Mouse (Mus musculus) kidney, postnatal 36 days (tissue): ENCODE measurements around the gene Herc4.
"Not testable (repeated sequence)": the region's sequence is repeated elsewhere in the genome, so short reads cannot be mapped to it uniquely, and the experiment has no call there.

Source experiments
- DNase-seq, 2 experiments: peaks; one replicate each; pipeline ENCODE4 v3.0.0; 2021 to 2022; ENCODE audit warnings: mixed read lengths in 2 of 2

Gene Herc4

GRCm38 (mm10) chr10:63258696-63259095, 15.1 kb downstream of the Herc4 start:
- peak in 1 of 2 experiments; percentile 13 for DNase-seq

GRCm38 (mm10) chr10:63259340-63259739, 15.7 kb downstream of the Herc4 start:
- no peak for DNase-seq

GRCm38 (mm10) chr10:63267941-63268340, 24.3 kb downstream of the Herc4 start:
- no peak for DNase-seq

- DNase-seq: no peak
Measured at GRCm38 (mm10) chr10:63272401-63272800, 28.8 kb downstream of the Herc4 start.

- no peak for DNase-seq
Measured at GRCm38 (mm10) chr10:63272868-63273267, 29.3 kb downstream of the Herc4 start.

- DNase-seq: no peak
Measured at GRCm38 (mm10) chr10:63277010-63277409, 33.4 kb downstream of the Herc4 start.

GRCm38 (mm10) chr10:63279851-63280250, 36.2 kb downstream of the Herc4 start:
- no peak for DNase-seq

- no peak for DNase-seq
Measured at GRCm38 (mm10) chr10:63282417-63282816, 38.8 kb downstream of the Herc4 start.

- DNase-seq: peak; percentile 43 to 54
Measured at GRCm38 (mm10) chr10:63282846-63283245, 39.2 kb downstream of the Herc4 start.

- peak; percentile 13 to 30 for DNase-seq
Measured at GRCm38 (mm10) chr10:63302356-63302755, 58.7 kb downstream of the Herc4 start.

GRCm38 (mm10) chr10:63308582-63309366, 65.2 kb downstream of the Herc4 start:
- peak; percentile 86 to 95 for DNase-seq

- peak; percentile 43 to 59 for DNase-seq
Measured at GRCm38 (mm10) chr10:63313726-63314125, 70.1 kb downstream of the Herc4 start.

- no peak for DNase-seq
Measured at GRCm38 (mm10) chr10:63327091-63327490, 83.5 kb downstream of the Herc4 start.

- DNase-seq: peak; percentile 41 to 67
Measured at GRCm38 (mm10) chr10:63336901-63337300, 93.3 kb downstream of the Herc4 start.

- no peak for DNase-seq
Measured at GRCm38 (mm10) chr10:63337326-63337725, 93.7 kb downstream of the Herc4 start.

- DNase-seq: peak; percentile 59 to 77
Measured at GRCm38 (mm10) chr10:63337951-63338836, 94.6 kb downstream of the Herc4 start.

GRCm38 (mm10) chr10:63338914-63339643, 95.5 kb downstream of the Herc4 start:
- peak; percentile 93 to 96 for DNase-seq

- no peak for DNase-seq
Measured at GRCm38 (mm10) chr10:63341351-63341750, 97.7 kb downstream of the Herc4 start.

GRCm38 (mm10) chr10:63344751-63345150, 101.1 kb downstream of the Herc4 start:
- DNase-seq: no peak

- DNase-seq: no peak
Measured at GRCm38 (mm10) chr10:63348291-63348690, 104.7 kb downstream of the Herc4 start.

GRCm38 (mm10) chr10:63350666-63351065, 107.1 kb downstream of the Herc4 start:
- DNase-seq: no peak

- not testable (repeated sequence) for DNase-seq
Measured at GRCm38 (mm10) chr10:63351099-63351498, 107.5 kb downstream of the Herc4 start.

- no peak for DNase-seq
Measured at GRCm38 (mm10) chr10:63352111-63352510, 108.5 kb downstream of the Herc4 start.
